Mouse (Mus musculus): ENCODE results near the gene Slc43a1. TPM values are rescaled to one million over a fixed set of nuclear protein-coding genes. Genes with fewer than 3 reads are reported as not detected.

Gene Slc43a1
- polyA plus RNA-seq (2014; fragmentation: Illumina TruSeq; extraction: RNeasy Lipid Tissue Mini Kit (QIAGEN cat#74804); ENCODE audit: low replicate concordance): 0.45 TPM

GRCm38 (mm10) chr2:84838593-84838949 lies at the start of gene Slc43a1:
Gene Slc43a1 (plus strand): TSS chr2:84838850.

GRCm38 (mm10) chr2:84798493-84798921 lies 40.1 kb upstream of the Slc43a1 start, which contains the start of gene Ube2l6:
Gene Ube2l6 (plus strand): TSS chr2:84798828.

GRCm38 (mm10) chr2:84822552-84822951 lies 16.1 kb upstream of the Slc43a1 start, which contains the start of gene Smtnl1:
Gene Smtnl1 (minus strand): TSS chr2:84822652.

DNA sequence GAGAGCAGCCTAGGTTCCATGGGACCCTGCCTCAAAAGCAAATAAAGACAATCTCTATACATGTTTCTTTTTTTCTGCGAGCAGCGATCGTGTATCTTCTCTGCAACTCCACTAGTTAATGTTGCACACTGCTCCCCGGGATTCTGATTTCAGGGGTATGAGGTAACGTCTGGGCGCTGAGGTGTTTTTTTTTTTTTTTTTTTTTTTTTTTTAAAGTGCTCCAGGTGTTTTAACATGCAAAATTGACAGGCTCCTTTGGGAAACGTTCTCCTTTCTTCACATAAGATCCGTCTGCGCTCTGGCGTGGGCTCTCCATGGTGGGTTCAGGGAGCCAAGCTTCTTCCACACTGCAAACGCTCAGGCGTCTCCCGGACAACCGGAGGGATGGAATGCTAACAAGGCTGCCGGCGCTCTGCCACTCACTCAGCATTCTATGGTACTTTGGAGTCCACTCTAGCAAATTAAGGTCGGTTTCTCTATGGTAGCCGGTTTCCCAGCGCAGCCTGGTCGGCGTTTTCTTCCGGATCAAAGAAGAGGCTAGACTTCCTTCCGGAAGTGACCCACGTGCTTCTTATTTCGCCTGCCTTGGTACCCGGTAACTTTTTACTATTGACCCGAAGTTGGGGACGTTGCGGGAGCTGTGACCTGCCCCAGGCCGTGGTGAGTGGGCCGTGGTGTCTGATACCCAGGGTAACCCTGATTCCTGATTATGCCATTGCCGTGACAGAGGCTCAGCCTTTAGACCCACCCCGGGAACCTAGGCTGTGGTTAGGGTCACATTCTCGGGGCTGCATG lies 12.0 kb upstream of the Slc43a1 start, which contains the start of gene Timm10:
Gene Timm10, plus strand, starts transcription at position 510 of the 795 bp plus-strand sequence.

DNA sequence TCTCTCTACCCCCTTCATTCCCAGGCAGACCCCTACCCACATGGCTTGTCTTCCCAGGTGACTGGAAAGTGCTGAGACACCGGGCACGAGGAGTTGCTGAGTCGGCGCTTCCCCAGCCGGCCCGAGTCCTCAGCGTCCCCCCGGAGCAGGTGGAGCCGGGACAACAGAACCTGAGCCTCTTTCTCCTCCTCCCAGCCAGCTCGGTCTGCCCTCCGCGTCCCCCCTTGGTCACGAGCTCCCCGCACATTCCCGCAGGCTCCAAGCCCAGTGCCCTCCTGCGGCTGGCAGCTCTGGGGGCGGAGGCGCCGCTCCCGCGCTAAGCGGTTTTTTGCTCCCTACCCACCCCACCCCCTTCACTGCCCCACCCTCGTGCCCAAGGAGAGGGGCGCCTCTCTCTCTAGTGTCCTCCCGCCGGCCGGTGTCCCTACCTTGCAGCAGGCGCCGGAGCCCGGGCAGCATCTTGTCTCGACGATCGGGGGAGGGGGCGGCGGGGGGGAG lies 47.6 kb downstream of the Slc43a1 start, which contains the start of gene Rtn4rl2:
Gene Rtn4rl2, minus strand, starts transcription at position 477 of the 498 bp plus-strand sequence.

Other genes with a start within 250 kb of the Slc43a1 start
- gene Ctnnd1, start 188.1 kb upstream of the Slc43a1 start, polyA plus RNA-seq (2014; fragmentation: Illumina TruSeq; extraction: RNeasy Lipid Tissue Mini Kit (QIAGEN cat#74804); ENCODE audit: low replicate concordance): 411 TPM
- gene Btbd18, start 179.8 kb upstream of the Slc43a1 start, polyA plus RNA-seq (2014; fragmentation: Illumina TruSeq; extraction: RNeasy Lipid Tissue Mini Kit (QIAGEN cat#74804); ENCODE audit: low replicate concordance): not detected
- 10.8 TPM for gene Selenoh, start 168.1 kb upstream of the Slc43a1 start, polyA plus RNA-seq (2014; fragmentation: Illumina TruSeq; extraction: RNeasy Lipid Tissue Mini Kit (QIAGEN cat#74804); ENCODE audit: low replicate concordance)
- gene Gm28635, start 160.8 kb upstream of the Slc43a1 start, polyA plus RNA-seq (2014; fragmentation: Illumina TruSeq; extraction: RNeasy Lipid Tissue Mini Kit (QIAGEN cat#74804); ENCODE audit: low replicate concordance): not detected
- 51.2 TPM for gene Med19, start 160.4 kb upstream of the Slc43a1 start, polyA plus RNA-seq (2014; fragmentation: Illumina TruSeq; extraction: RNeasy Lipid Tissue Mini Kit (QIAGEN cat#74804); ENCODE audit: low replicate concordance)
- 75.6 TPM for gene Tmx2, start 159.7 kb upstream of the Slc43a1 start, polyA plus RNA-seq (2014; fragmentation: Illumina TruSeq; extraction: RNeasy Lipid Tissue Mini Kit (QIAGEN cat#74804); ENCODE audit: low replicate concordance)
- 88.7 TPM for gene Zdhhc5, start 123.7 kb upstream of the Slc43a1 start, polyA plus RNA-seq (2014; fragmentation: Illumina TruSeq; extraction: RNeasy Lipid Tissue Mini Kit (QIAGEN cat#74804); ENCODE audit: low replicate concordance)
- gene Clp1, start 111.5 kb upstream of the Slc43a1 start, polyA plus RNA-seq (2014; fragmentation: Illumina TruSeq; extraction: RNeasy Lipid Tissue Mini Kit (QIAGEN cat#74804); ENCODE audit: low replicate concordance): 24.1 TPM
- 0.63 TPM for gene Ypel4, start 104.8 kb upstream of the Slc43a1 start, polyA plus RNA-seq (2014; fragmentation: Illumina TruSeq; extraction: RNeasy Lipid Tissue Mini Kit (QIAGEN cat#74804); ENCODE audit: low replicate concordance)
- gene Gm19426, start 95.2 kb upstream of the Slc43a1 start, polyA plus RNA-seq (2014; fragmentation: Illumina TruSeq; extraction: RNeasy Lipid Tissue Mini Kit (QIAGEN cat#74804); ENCODE audit: low replicate concordance): not detected
- 11.1 TPM for gene Serping1, start 63.4 kb upstream of the Slc43a1 start, polyA plus RNA-seq (2014; fragmentation: Illumina TruSeq; extraction: RNeasy Lipid Tissue Mini Kit (QIAGEN cat#74804); ENCODE audit: low replicate concordance)
- 142 TPM for gene Ube2l6, start 40.0 kb upstream of the Slc43a1 start, polyA plus RNA-seq (2014; fragmentation: Illumina TruSeq; extraction: RNeasy Lipid Tissue Mini Kit (QIAGEN cat#74804); ENCODE audit: low replicate concordance)
- gene Smtnl1, start 16.2 kb upstream of the Slc43a1 start, polyA plus RNA-seq (2014; fragmentation: Illumina TruSeq; extraction: RNeasy Lipid Tissue Mini Kit (QIAGEN cat#74804); ENCODE audit: low replicate concordance): not detected
- gene Timm10, start 11.9 kb upstream of the Slc43a1 start, polyA plus RNA-seq (2014; fragmentation: Illumina TruSeq; extraction: RNeasy Lipid Tissue Mini Kit (QIAGEN cat#74804); ENCODE audit: low replicate concordance): 0.74 TPM
- not detected for gene Rtn4rl2, start 47.9 kb downstream of the Slc43a1 start, polyA plus RNA-seq (2014; fragmentation: Illumina TruSeq; extraction: RNeasy Lipid Tissue Mini Kit (QIAGEN cat#74804); ENCODE audit: low replicate concordance)
- gene Slc43a3, start 97.7 kb downstream of the Slc43a1 start, polyA plus RNA-seq (2014; fragmentation: Illumina TruSeq; extraction: RNeasy Lipid Tissue Mini Kit (QIAGEN cat#74804); ENCODE audit: low replicate concordance): 20.7 TPM
- not detected for gene Prg2, start 141.6 kb downstream of the Slc43a1 start, polyA plus RNA-seq (2014; fragmentation: Illumina TruSeq; extraction: RNeasy Lipid Tissue Mini Kit (QIAGEN cat#74804); ENCODE audit: low replicate concordance)
- gene Prg3, start 149.4 kb downstream of the Slc43a1 start, polyA plus RNA-seq (2014; fragmentation: Illumina TruSeq; extraction: RNeasy Lipid Tissue Mini Kit (QIAGEN cat#74804); ENCODE audit: low replicate concordance): not detected
- 64.7 TPM for gene Ssrp1, start 198.4 kb downstream of the Slc43a1 start, polyA plus RNA-seq (2014; fragmentation: Illumina TruSeq; extraction: RNeasy Lipid Tissue Mini Kit (QIAGEN cat#74804); ENCODE audit: low replicate concordance)
- not detected for gene P2rx3, start 198.6 kb downstream of the Slc43a1 start, polyA plus RNA-seq (2014; fragmentation: Illumina TruSeq; extraction: RNeasy Lipid Tissue Mini Kit (QIAGEN cat#74804); ENCODE audit: low replicate concordance)
- 0.59 TPM for gene Tnks1bp1, start 209.2 kb downstream of the Slc43a1 start, polyA plus RNA-seq (2014; fragmentation: Illumina TruSeq; extraction: RNeasy Lipid Tissue Mini Kit (QIAGEN cat#74804); ENCODE audit: low replicate concordance)